Mouse (Mus musculus) kidney, embryonic 14.5 days (tissue): ENCODE measurements around the gene Dclk2. TPM values are rescaled to one million over a fixed set of nuclear protein-coding genes. Genes with fewer than 3 reads are reported as not detected.

Experiments used
- ATAC-seq: fragments of 200-750 bp; cut with Nextera tagmentation; 2 replicates; pipeline ENCODE4 v1.8.0; 2017; ENCODE audit warnings: moderate number of reproducible peaks, mild to moderate bottlenecking, moderate TSS enrichment, moderate library complexity; ENCODE audit not compliant: low FRiP score, low TSS enrichment
- H3K27ac ChIP-seq: fragments of 300-500 bp; sonication (generic); 2 replicates; pipeline ENCODE4 v1.5.1; 2014; ENCODE audit warnings: low read depth, mild to moderate bottlenecking, low read length, moderate library complexity, mixed read lengths
- H3K27me3 ChIP-seq: fragments of 300-500 bp; sonication (generic); 2 replicates; pipeline ENCODE4 v1.6.1; 2014; ENCODE audit warnings: mild to moderate bottlenecking, low read length; ENCODE audit not compliant: control insufficient read depth, insufficient read depth
- H3K36me3 ChIP-seq: fragments of 300-500 bp; sonication (generic); 2 replicates; pipeline ENCODE4 v1.6.1; 2014; ENCODE audit warnings: low read length, mixed read lengths; ENCODE audit not compliant: control insufficient read depth, insufficient read depth
- H3K4me1 ChIP-seq: fragments of 300-500 bp; sonication (generic); 2 replicates; pipeline ENCODE4 v1.6.1; 2014; ENCODE audit warnings: low read length, mixed read lengths; ENCODE audit not compliant: control insufficient read depth, insufficient read depth
- H3K4me2 ChIP-seq: fragments of 300-500 bp; sonication (generic); replicated peaks from 2 replicates; pipeline ENCODE4 v1.6.1; 2014; ENCODE audit warnings: low read depth, mild to moderate bottlenecking, low read length
- H3K4me3 ChIP-seq: fragments of 300-500 bp; sonication (generic); 2 replicates; pipeline ENCODE4 v1.5.1; 2014; ENCODE audit warnings: mild to moderate bottlenecking, low read length
- H3K9ac ChIP-seq: fragments of 300-500 bp; sonication (generic); 2 replicates; pipeline ENCODE4 v1.6.1; 2014; ENCODE audit warnings: low read depth, mild to moderate bottlenecking, low read length, moderate library complexity
- H3K9me3 ChIP-seq: fragments of 300-500 bp; sonication (generic); 2 replicates; pipeline ENCODE4 v1.6.1; 2016; ENCODE audit warnings: low read length; ENCODE audit not compliant: control insufficient read depth
- WGBS: fragments of 180-500 bp; shearing (Covaris S2); extraction: QIAGEN DNeasy Blood & Tissue Kit; methylation state at CpG from one replicate; pipeline ENCODE4 v1.1.7; 2014; 5-methylcytosine and 5-hydroxymethylcytosine counted together
- polyA plus RNA-seq: library from polyadenylated mRNA; unstranded; fragments of >200 nt; fragmentation: Nextera tagmentation; extraction: Ambion mirVana; gene quantifications from 2 replicates; pipeline ENCODE4 v1.2.1, GENCODE M21; 2014

The Dclk2 gene
- polyA plus RNA-seq, 1 experiment from 2014 or later, result 3.6 TPM

DNA sequence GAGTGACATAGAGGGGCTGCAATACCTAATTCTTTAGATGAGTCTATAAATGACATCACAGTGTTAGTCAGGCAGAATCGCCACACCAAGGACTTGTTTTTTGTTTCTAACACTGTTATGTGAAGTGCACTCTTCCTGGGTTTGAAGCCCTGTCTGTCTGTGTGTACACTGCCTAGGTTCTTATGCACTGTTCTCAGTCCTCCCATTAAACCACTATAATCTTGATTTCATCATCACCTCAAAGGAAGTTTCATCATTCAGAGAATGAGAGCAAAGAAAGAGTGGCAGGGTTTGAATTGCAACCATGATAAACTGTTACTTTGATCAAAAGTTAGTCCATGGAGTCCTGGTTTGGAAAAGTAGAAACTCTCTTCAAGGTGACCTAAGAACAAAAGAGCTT, 164.1 kb downstream of the Dclk2 start:
- 84% methylated on average over 1 of the region's 1 CpGs for WGBS
- H3K4me2 ChIP-seq, result no peak overlapping the region

DNA sequence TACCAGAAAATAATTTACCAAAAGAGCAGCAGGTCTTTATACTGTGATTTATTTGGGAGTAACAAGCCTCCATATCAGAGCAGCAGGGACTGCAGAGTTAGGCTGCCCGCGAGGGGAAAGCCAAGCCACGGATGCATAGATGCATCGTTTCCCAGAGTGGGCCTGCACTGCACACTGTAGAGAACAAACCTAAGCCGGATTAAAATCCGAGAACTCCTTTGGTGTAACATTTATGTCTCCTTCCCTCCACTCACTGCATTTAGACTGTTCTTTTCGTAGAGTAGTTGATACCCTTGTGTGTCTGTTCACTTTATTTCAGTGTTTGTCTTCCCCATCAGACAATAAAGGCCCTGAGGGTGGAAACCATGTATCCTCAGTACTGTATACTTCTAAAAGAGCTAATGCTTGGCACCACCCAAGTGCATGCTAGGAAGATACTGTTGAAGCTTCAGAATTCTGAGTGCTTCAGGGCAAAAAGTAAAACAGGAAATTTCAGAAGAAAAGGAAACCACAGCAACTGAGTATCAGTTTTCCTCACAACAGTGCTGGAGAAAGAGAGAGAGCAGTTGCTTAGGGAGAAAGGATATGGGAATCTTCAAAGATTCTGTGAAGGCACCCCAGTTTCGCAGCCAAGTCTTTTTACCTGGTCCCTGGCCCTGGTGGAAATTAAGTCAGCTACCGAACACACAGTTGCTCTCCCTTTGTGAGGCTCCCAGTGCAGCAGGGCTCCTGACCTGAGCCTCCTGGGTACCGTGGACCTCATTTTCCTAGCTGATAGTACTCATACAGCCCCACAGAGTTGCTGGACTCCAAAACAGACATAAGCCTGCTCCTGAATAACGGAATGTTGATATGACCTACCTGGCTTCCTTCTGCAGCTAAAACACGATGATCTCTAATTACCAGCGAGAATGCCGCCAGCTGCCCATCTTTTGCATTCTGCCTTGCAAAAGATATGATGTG, 165.8 kb downstream of the Dclk2 start:
- no peaks in the 10 kb centered on the region for H3K36me3 ChIP-seq
- ATAC-seq, result no peak
- H3K4me2 ChIP-seq, result no peak overlapping the region
- H3K4me1 ChIP-seq, result no peaks in the 10 kb centered on the region
- 72% methylated on average over 14 of the region's 14 CpGs for WGBS
- H3K9me3 ChIP-seq, result no peaks in the 10 kb centered on the region
- H3K9ac ChIP-seq, result no peak overlapping the region
- H3K27me3 ChIP-seq, result no peaks in the 10 kb centered on the region
- H3K4me3 ChIP-seq, result no peak overlapping the region
- no peak overlapping the region; the same call in 1 of the 2 replicates for H3K27ac ChIP-seq

More for the DNA sequence above, 164.1 kb downstream of the Dclk2 start:
- Histone ChIP-seq H3K4me3 (no peak overlapping the region), H3K9me3 (no peaks in the 10 kb centered on the region), H3K9ac (no peak overlapping the region), H3K36me3 (no peaks in the 10 kb centered on the region), H3K27me3 (no peaks in the 10 kb centered on the region), H3K27ac (no peak overlapping the region), H3K4me1 (no peaks in the 10 kb centered on the region)
- ATAC-seq, result no peak

DNA sequence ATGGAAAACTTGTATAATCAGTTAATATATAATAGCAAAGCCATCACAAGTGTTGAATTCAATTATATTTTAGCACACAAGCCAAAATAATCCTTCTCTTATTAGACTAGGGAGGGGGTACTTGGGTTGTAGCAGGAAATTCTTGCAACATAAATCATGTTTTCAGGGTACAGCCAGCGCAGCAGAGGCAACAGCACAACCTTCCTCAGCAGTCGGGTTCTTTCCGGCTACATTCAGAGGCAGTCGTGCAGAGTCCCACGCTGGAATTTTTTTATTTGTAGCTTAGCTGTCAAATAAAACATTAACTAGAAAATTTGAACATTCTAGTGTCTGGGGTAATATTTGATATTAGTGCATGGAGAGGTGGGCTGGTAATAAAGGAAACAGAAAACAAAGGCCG, 166.5 kb downstream of the Dclk2 start:
- ATAC-seq, result no peak
- H3K4me2 ChIP-seq, result no peak overlapping the region
- H3K9ac ChIP-seq, result no peak overlapping the region
- no peaks in the 10 kb centered on the region for H3K4me1 ChIP-seq
- no peak overlapping the region; the same call in 1 of the 2 replicates for H3K27ac ChIP-seq
- H3K4me3 ChIP-seq, result no peak overlapping the region
- H3K36me3 ChIP-seq, result no peaks in the 10 kb centered on the region
- H3K9me3 ChIP-seq, result no peaks in the 10 kb centered on the region
- 44% methylated on average over 6 of the region's 6 CpGs for WGBS
- no peaks in the 10 kb centered on the region for H3K27me3 ChIP-seq

DNA sequence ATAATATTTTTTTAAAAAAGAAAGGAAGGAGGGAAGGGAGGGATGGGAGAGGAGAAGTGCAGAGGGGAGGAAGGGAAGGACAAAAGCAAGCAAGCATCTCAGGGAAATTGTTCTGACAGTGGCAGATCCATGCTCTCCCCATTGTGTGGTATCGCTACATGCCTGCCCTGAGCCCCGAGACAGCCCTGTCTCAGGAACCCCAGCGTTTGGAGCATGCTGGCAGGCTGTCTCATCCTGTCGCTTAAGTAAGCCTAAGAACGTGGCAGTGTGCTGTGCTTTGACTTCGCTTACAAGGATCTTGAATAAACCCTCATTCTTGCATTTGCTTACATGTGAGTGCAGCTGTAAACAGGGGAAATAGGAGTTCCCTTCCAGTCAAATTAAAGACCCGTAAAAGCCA, 170.0 kb downstream of the Dclk2 start:
- H3K36me3 ChIP-seq, result no peaks in the 10 kb centered on the region
- no peak overlapping the region for H3K9ac ChIP-seq
- H3K27ac ChIP-seq, result no peak overlapping the region
- H3K9me3 ChIP-seq, result no peaks in the 10 kb centered on the region
- H3K4me1 ChIP-seq, result no peaks in the 10 kb centered on the region; the same call in 1 of the 2 replicates
- no peak overlapping the region for H3K4me3 ChIP-seq
- H3K4me2 ChIP-seq, result no peak overlapping the region
- no peak for ATAC-seq
- no peaks in the 10 kb centered on the region for H3K27me3 ChIP-seq
- WGBS, result 47% methylated on average over 7 of the region's 7 CpGs

DNA sequence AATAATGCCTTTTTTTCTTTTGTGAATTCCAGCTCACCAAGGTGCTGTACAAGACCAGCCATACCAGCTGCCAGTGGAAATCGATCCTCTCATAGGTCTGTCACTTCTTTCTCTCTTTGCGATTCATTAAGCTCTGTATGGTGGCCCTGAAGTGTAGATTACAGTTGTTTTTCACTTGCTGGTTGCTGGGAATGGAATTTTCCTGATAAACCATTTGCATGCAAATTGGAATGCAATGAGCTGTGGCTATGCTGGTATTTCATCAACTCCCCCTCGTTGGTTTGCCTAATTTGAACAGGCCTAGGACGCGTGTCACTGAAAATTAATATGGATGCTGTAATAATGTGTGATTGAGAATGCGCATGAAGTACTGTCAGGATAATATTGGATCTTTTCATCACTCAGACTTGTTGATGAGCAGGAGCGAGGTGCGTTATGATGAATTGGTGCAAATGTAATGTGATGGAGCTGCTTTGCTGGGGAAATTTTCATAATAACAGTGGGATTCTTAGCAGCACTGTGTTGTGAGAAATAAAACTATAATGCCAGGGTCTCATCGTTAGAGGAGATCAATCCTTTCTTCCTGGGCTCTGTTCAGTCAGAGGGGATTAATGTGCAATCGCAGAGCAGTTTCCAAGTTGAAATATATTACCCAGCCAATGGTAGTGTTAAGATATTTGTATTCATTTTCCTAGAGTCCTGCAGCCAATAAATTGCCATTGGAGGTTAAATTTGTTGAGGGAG, 174.7 kb downstream of the Dclk2 start:
- ATAC-seq, result no peak
- 74% methylated on average over 10 of the region's 10 CpGs for WGBS
- H3K27ac ChIP-seq, result no peak overlapping the region

DNA sequence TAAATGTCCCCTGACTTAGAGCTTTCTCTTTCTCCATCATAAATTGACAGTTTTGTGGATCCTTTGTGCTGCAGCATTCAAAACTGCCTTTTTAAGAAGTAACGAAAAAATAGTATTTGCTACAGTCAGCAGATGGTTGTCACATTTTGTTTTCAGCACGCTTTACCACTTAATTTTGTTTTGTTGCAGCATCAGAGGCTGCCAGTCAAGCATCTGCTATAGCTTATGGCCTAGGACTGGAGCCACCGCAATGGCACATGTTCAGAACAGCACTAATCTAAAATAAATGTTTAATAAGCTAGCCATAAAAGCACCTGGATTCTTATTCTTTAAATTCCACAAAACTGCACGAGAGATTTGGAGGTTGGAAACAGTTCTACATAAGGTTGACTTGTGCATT, 175.3 kb downstream of the Dclk2 start:
- H3K9me3 ChIP-seq, result no peaks in the 10 kb centered on the region
- no peaks in the 10 kb centered on the region for H3K27me3 ChIP-seq
- no peak overlapping the region for H3K4me3 ChIP-seq
- ATAC-seq, result no peak
- no peak overlapping the region for H3K9ac ChIP-seq
- H3K4me2 ChIP-seq, result no peak overlapping the region
- no peak overlapping the region for H3K27ac ChIP-seq
- H3K36me3 ChIP-seq, result no peaks in the 10 kb centered on the region
- WGBS, result 83% methylated on average over 4 of the region's 4 CpGs
- no peaks in the 10 kb centered on the region; the same call in 1 of the 2 replicates for H3K4me1 ChIP-seq

More for the DNA sequence above, 174.7 kb downstream of the Dclk2 start:
- H3K9ac ChIP-seq, result no peak overlapping the region
- H3K36me3 ChIP-seq, result no peaks in the 10 kb centered on the region
- H3K4me3 ChIP-seq, result no peak overlapping the region
- no peaks in the 10 kb centered on the region for H3K27me3 ChIP-seq
- H3K4me2 ChIP-seq, result no peak overlapping the region
- no peaks in the 10 kb centered on the region for H3K9me3 ChIP-seq
- H3K4me1 ChIP-seq, result no peaks in the 10 kb centered on the region; the same call in 1 of the 2 replicates

DNA sequence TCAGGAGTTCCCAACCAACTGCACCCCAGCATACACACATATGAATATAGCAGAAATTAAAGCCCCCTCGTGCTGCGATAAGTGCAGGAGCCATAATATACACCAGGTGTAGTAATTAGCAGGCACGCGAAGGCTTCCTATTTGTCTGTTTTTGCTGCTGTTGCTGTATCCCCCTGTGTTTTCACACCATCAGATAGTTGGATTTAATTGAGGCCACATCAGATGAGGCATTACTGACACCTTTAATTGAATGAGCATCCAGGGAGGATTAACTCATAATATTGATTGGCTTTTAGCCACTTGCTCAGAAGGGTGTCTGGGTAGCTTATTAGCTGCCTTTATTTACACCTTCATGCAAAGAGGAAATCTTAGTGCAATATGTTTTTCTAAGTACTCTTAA, 180.9 kb downstream of the Dclk2 start:
- H3K4me2 ChIP-seq, result no peak overlapping the region
- no peaks in the 10 kb centered on the region for H3K9me3 ChIP-seq
- H3K4me3 ChIP-seq, result no peak overlapping the region
- H3K9ac ChIP-seq, result no peak overlapping the region
- no peak for ATAC-seq
- WGBS, result 98% methylated on average over 4 of the region's 4 CpGs
- no peaks in the 10 kb centered on the region for H3K4me1 ChIP-seq
- H3K36me3 ChIP-seq, result no peaks in the 10 kb centered on the region
- H3K27me3 ChIP-seq, result no peaks in the 10 kb centered on the region
- no peak overlapping the region for H3K27ac ChIP-seq

DNA sequence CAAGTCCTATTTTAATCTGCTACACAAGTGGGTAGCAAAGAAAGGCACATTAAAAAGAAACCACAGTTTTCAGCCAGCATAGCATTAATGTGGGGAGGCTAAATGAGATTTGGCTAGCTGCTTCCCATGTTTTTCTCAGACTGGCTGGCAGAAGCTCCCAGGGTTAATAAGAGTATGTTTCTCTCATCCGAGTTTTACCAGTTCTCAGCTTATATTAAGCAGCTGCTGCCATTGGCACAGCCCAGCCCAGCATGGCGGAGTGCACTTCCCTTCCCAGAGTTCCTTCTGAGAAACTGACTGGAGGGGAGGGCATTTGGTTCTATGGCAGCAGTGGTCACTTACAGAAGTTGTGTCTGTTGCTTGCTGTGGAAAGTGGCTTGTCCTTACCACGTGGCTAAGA, 181.8 kb downstream of the Dclk2 start:
- Histone ChIP-seq H3K4me1 (no peaks in the 10 kb centered on the region), H3K27me3 (no peaks in the 10 kb centered on the region), H3K9ac (no peak overlapping the region), H3K4me2 (no peak overlapping the region), H3K36me3 (no peaks in the 10 kb centered on the region), H3K27ac (no peak overlapping the region), H3K4me3 (no peak overlapping the region), H3K9me3 (no peaks in the 10 kb centered on the region)
- 83% methylated on average over 3 of the region's 3 CpGs for WGBS
- ATAC-seq, result no peak
